29 mouse cellular contexts compared by ENCODE assay signal in genomic region chr12:3305238-3305637, GRCm38 (mm10). TPM values are rescaled to one million over a fixed set of nuclear protein-coding genes. Genes with fewer than 3 reads are reported as not detected.
A peak's percentile ranks its signal among the peaks of the same experiment; 100 is the strongest.
DNase-seq lines count a peak whose midpoint lies in the region; ATAC-seq and TF ChIP-seq lines count a peak whose summit lies in the region.
"Had no signal": no experiment of that assay in that cellular context is flagged by ENCODE, and none has a peak within 500 bp of the region (broad histone marks: within the 10 kb centered on the region; RNA-seq: fewer than 3 reads in every experiment).

No protein-coding gene starts in this region.

- TF ChIP-seq CTCF in left cerebral cortex, adult 2 months (IDR thresholded peaks at IDR 0.05): peak; percentile 39
- peak; percentile 21 for TF ChIP-seq CTCF in midbrain, postnatal 0 days (IDR thresholded peaks at IDR 0.05)
- TF ChIP-seq CTCF in MEL (IDR thresholded peaks at IDR 0.05 in 2 of 3, conservative IDR thresholded peaks at IDR 0.05 in 1 of 3; ENCODE audit: control insufficient read depth in 1 of 3, insufficient read depth in 1 of 3, low read depth in 2 of 3, low read length in 3 of 3, poor library complexity in 1 of 3, severe bottlenecking in 1 of 3): peak in 1 of 3 experiments; percentile 42; a peak in 2 of 6 replicates

- H3K27ac ChIP-seq in left cerebral cortex, adult 2 months: no peak overlapping the region
- no peak overlapping the region for H3K27ac ChIP-seq in midbrain, postnatal 0 days (ENCODE audit: low read depth, low read length)
- no peak overlapping the region for H3K27ac ChIP-seq in midbrain, embryonic 16.5 days (ENCODE audit: low read length)
- no peak overlapping the region for H3K27ac ChIP-seq in MEL (ENCODE audit: control insufficient read depth, low read depth, low read length)
- no peak overlapping the region for H3K27ac ChIP-seq in forebrain, embryonic 11.5 days (ENCODE audit: low read depth, low read length)
- H3K27ac ChIP-seq: embryonic facial prominence, embryonic 12.5 days; forebrain, embryonic 15.5 days; heart, embryonic 13.5 days; hindbrain, embryonic 10.5 days; hindbrain, embryonic 15.5 days; kidney, postnatal 0 days; limb, embryonic 12.5 days; lung, embryonic 15.5 days; midbrain, embryonic 12.5 days had no signal

- ATAC-seq in midbrain, postnatal 0 days (ENCODE audit: low FRiP score): no peak
- ATAC-seq in midbrain, embryonic 16.5 days: no peak
- no peak for ATAC-seq in forebrain, embryonic 11.5 days (replicated peaks; ENCODE audit: low FRiP score)
- ATAC-seq: activated CD4-positive, CD25-positive, alpha-beta regulatory T cell, adult 4 months; forebrain, embryonic 15.5 days had no signal

- H3K4me1 ChIP-seq in midbrain, postnatal 0 days (ENCODE audit: insufficient read depth, low read length): peaks cover 3% of the 10 kb centered on the region; the same call in 1 of the 2 replicates
- H3K4me1 ChIP-seq in midbrain, embryonic 16.5 days (ENCODE audit: control insufficient read depth, insufficient read depth, low read length): peaks cover 16% of the 10 kb centered on the region
- H3K4me1 ChIP-seq in MEL (ENCODE audit: control insufficient read depth in 1 of 2, insufficient read depth in 2 of 2, low read length in 2 of 2): peaks cover 5 to 10% of the 10 kb centered on the region in 2 experiments; a peak in 3 of 4 replicates
- peaks cover 3% of the 10 kb centered on the region; the same call in 1 of the 2 replicates for H3K4me1 ChIP-seq in forebrain, embryonic 11.5 days (replicated peaks; ENCODE audit: control insufficient read depth, insufficient read depth, low read length)

- no peaks in the 10 kb centered on the region for H3K9me3 ChIP-seq in midbrain, postnatal 0 days (ENCODE audit: low read length)
- H3K9me3 ChIP-seq in midbrain, embryonic 16.5 days (replicated peaks; ENCODE audit: control insufficient read depth, low read length, poor library complexity, severe bottlenecking): 0 out of 2 replicates have a peak, but pooled peaks cover 2% of the 10 kb centered on the region
- H3K9me3 ChIP-seq in MEL (replicated peaks; ENCODE audit: insufficient read depth, low read length): no peaks in the 10 kb centered on the region
- H3K9me3 ChIP-seq in forebrain, embryonic 11.5 days (ENCODE audit: control insufficient read depth, low read length): peaks cover 11% of the 10 kb centered on the region; the same call in 1 of the 2 replicates
- H3K9me3 ChIP-seq: embryonic facial prominence, embryonic 12.5 days; heart, embryonic 13.5 days; hindbrain, embryonic 15.5 days; limb, embryonic 12.5 days; liver, embryonic 15.5 days; lung, embryonic 15.5 days; megakaryocyte, embryonic 14.5 days had no signal

- H3K9ac ChIP-seq in midbrain, postnatal 0 days (replicated peaks; ENCODE audit: low read length, poor library complexity, severe bottlenecking): no peak overlapping the region
- H3K9ac ChIP-seq in midbrain, embryonic 16.5 days (ENCODE audit: low read depth, low read length): no peak overlapping the region
- no peak overlapping the region for H3K9ac ChIP-seq in MEL (ENCODE audit: control insufficient read depth, low read depth, low read length, poor library complexity, severe bottlenecking)
- H3K9ac ChIP-seq in forebrain, embryonic 11.5 days (ENCODE audit: low read length): no peak overlapping the region
- H3K9ac ChIP-seq: embryonic facial prominence, embryonic 12.5 days; forebrain, embryonic 15.5 days; heart, embryonic 13.5 days; hindbrain, embryonic 15.5 days; limb, embryonic 12.5 days; liver, embryonic 15.5 days; lung, embryonic 15.5 days; midbrain, embryonic 12.5 days had no signal

- intact Hi-C loops in left cerebral cortex, adult 2 months (cut with DNase I): no loop called here
- intact Hi-C loops in left cerebral cortex, postnatal 10 days (cut with DNase I): loop anchor here (5.0 kb wide), 1 partner anchor 68 kb away; no protein-coding TSS in a partner anchor

- H3K27me3 ChIP-seq in midbrain, postnatal 0 days (ENCODE audit: insufficient read depth, low read length): no peaks in the 10 kb centered on the region
- H3K27me3 ChIP-seq in midbrain, embryonic 16.5 days (ENCODE audit: control insufficient read depth, insufficient read depth, low read depth, low read length): no peaks in the 10 kb centered on the region
- H3K27me3 ChIP-seq in MEL (ENCODE audit: control insufficient read depth in 1 of 2, insufficient read depth in 2 of 2, low read length in 2 of 2): no peaks in the 10 kb centered on the region
- H3K27me3 ChIP-seq in forebrain, embryonic 11.5 days (ENCODE audit: control insufficient read depth, insufficient read depth, low read length): no peaks in the 10 kb centered on the region
- H3K27me3 ChIP-seq: embryonic facial prominence, embryonic 12.5 days; forebrain, embryonic 15.5 days; heart, embryonic 13.5 days; hindbrain, embryonic 15.5 days; limb, embryonic 12.5 days; liver, embryonic 15.5 days; lung, embryonic 15.5 days; megakaryocyte, embryonic 14.5 days; midbrain, embryonic 12.5 days had no signal

- WGBS in midbrain, postnatal 0 days: 89% methylated on average over 2 of the region's 2 CpGs
- 100% methylated on average over 2 of the region's 2 CpGs for WGBS in midbrain, embryonic 16.5 days
- 95% methylated on average over 2 of the region's 2 CpGs for WGBS in forebrain, embryonic 11.5 days

- H3K36me3 ChIP-seq in midbrain, postnatal 0 days (ENCODE audit: insufficient read depth, low read length): no peaks in the 10 kb centered on the region
- no peaks in the 10 kb centered on the region for H3K36me3 ChIP-seq in midbrain, embryonic 16.5 days (ENCODE audit: control insufficient read depth, insufficient read depth, low read length)
- H3K36me3 ChIP-seq in MEL (ENCODE audit: control insufficient read depth in 1 of 2, insufficient read depth in 2 of 2, low read length in 2 of 2): peaks cover 8 to 11% of the 10 kb centered on the region in 2 experiments
- peaks cover 4% of the 10 kb centered on the region; the same call in 1 of the 2 replicates for H3K36me3 ChIP-seq in forebrain, embryonic 11.5 days (ENCODE audit: control insufficient read depth, insufficient read depth, low read length)
- H3K36me3 ChIP-seq: embryonic facial prominence, embryonic 12.5 days; heart, embryonic 13.5 days; hindbrain, embryonic 15.5 days; lung, embryonic 15.5 days had no signal

- H3K4me2 ChIP-seq in midbrain, postnatal 0 days (ENCODE audit: low read depth, low read length, poor library complexity, severe bottlenecking): no peak overlapping the region
- no peak overlapping the region for H3K4me2 ChIP-seq in midbrain, embryonic 16.5 days (ENCODE audit: low read length)
- no peak overlapping the region for H3K4me2 ChIP-seq in forebrain, embryonic 11.5 days (ENCODE audit: low read depth, low read length, severe bottlenecking)
- H3K4me2 ChIP-seq: embryonic facial prominence, embryonic 12.5 days; forebrain, embryonic 15.5 days; limb, embryonic 12.5 days; lung, embryonic 15.5 days; midbrain, embryonic 12.5 days had no signal

- H3K79me2 ChIP-seq in MEL (ENCODE audit: control insufficient read depth, insufficient read depth, low read length, poor library complexity): peaks cover 76% of the 10 kb centered on the region

- DNase-seq in left cerebral cortex, adult 2 months (ENCODE audit: extremely low spot score in 1 of 2, low spot score in 2 of 2): no peak
- DNase-seq in left cerebral cortex, postnatal 10 days (ENCODE audit: extremely low spot score in 1 of 2, low spot score in 2 of 2): no peak
- DNase-seq in midbrain, postnatal 0 days (ENCODE audit: low spot score): no peak
- DNase-seq in MEL (ENCODE audit: low read depth, low spot score): no peak
- no peak for DNase-seq in forebrain, embryonic 11.5 days (ENCODE audit: low spot score)
- DNase-seq in right cerebral cortex, adult 18-20 months: no peak
- DNase-seq: adrenal gland, adult 8-10 months; cerebellum, adult 8-10 months; cerebellum, postnatal 25 days; gastrocnemius, postnatal 36 days; heart, postnatal 10 days; kidney, adult 8-10 months; kidney, postnatal 4 days; lung, postnatal 4 days; right cerebral cortex, postnatal 14 days; thymus, postnatal 4 days had no signal

- TF ChIP-seq EP300 in MEL (IDR thresholded peaks at IDR 0.05; ENCODE audit: low read depth in 1 of 2, low read length in 2 of 2): no peak

- H3K4me3 ChIP-seq in left cerebral cortex, adult 2 months: no peak overlapping the region
- no peak overlapping the region for H3K4me3 ChIP-seq in midbrain, postnatal 0 days (ENCODE audit: low read depth, low read length)
- no peak overlapping the region for H3K4me3 ChIP-seq in midbrain, embryonic 16.5 days (ENCODE audit: low read depth, low read length)
- H3K4me3 ChIP-seq in MEL (ENCODE audit: control insufficient read depth in 1 of 2, insufficient read depth in 1 of 2, low read depth in 2 of 2, low read length in 2 of 2): no peak overlapping the region
- no peak overlapping the region for H3K4me3 ChIP-seq in forebrain, embryonic 11.5 days (ENCODE audit: low read depth, low read length)
- H3K4me3 ChIP-seq: embryonic facial prominence, embryonic 12.5 days; forebrain, embryonic 15.5 days; heart, embryonic 13.5 days; hindbrain, embryonic 10.5 days; hindbrain, embryonic 15.5 days; limb, embryonic 12.5 days; liver, embryonic 15.5 days; lung, embryonic 15.5 days; megakaryocyte, embryonic 14.5 days; midbrain, embryonic 12.5 days had no signal

- TF ChIP-seq RAD21 in MEL (IDR thresholded peaks at IDR 0.05; ENCODE audit: low read depth, low read length): peak; percentile 46

- no peak for TF ChIP-seq POLR2A in MEL (IDR thresholded peaks at IDR 0.05; ENCODE audit: control insufficient read depth in 1 of 2, insufficient read depth in 1 of 2, low read depth in 1 of 2, low read length in 2 of 2, poor library complexity in 1 of 2)

RNA-seq across cellular contexts. Expression of gene Rab10, which starts 4.5 kb away (rescaled TPM):
- total RNA-seq in left cerebral cortex, adult 2 months (2021): 100 to 1,000 TPM; 132 to 134 TPM
- total RNA-seq in left cerebral cortex, postnatal 10 days (2021): 100 to 1,000 TPM; 217 to 226 TPM
- 243 and 253 TPM in 2 replicates for total RNA-seq in midbrain, postnatal 0 days (2014; rRNA removed)
- polyA plus RNA-seq in midbrain, postnatal 0 days (2015; fragmentation: Nextera tagmentation; extraction: Ambion mirVana): 142 and 151 TPM in 2 replicates
- polyA plus RNA-seq in midbrain, embryonic 16.5 days (2015; fragmentation: Nextera tagmentation; extraction: Ambion mirVana): 151 TPM in 2 replicates
- 62.5 and 67.7 TPM in 2 replicates for total RNA-seq in MEL (2012; rRNA removed)
- 10 to 100 TPM; 41.3 to 71.8 TPM for polyA plus RNA-seq in MEL (2012; ENCODE audit: insufficient read depth in 1 of 2, insufficient read length in 2 of 2, low read depth in 1 of 2, low replicate concordance in 2 of 2, missing spikeins in 1 of 2)
- polyA plus RNA-seq in forebrain, embryonic 11.5 days (2014; fragmentation: Nextera tagmentation; extraction: Ambion mirVana): 111 and 118 TPM in 2 replicates

RNA-seq across cellular contexts. Expression of gene Kif3c, which starts 59.7 kb away (rescaled TPM):
- total RNA-seq in left cerebral cortex, adult 2 months (2021): 100 to 1,000 TPM; 188 TPM
- 100 to 1,000 TPM; 211 to 214 TPM for total RNA-seq in left cerebral cortex, postnatal 10 days (2021)
- total RNA-seq in midbrain, postnatal 0 days (2014; rRNA removed): 172 and 176 TPM in 2 replicates
- polyA plus RNA-seq in midbrain, postnatal 0 days (2015; fragmentation: Nextera tagmentation; extraction: Ambion mirVana): 70.0 and 70.7 TPM in 2 replicates
- 94.5 and 96.7 TPM in 2 replicates for polyA plus RNA-seq in midbrain, embryonic 16.5 days (2015; fragmentation: Nextera tagmentation; extraction: Ambion mirVana)
- total RNA-seq in MEL (2012; rRNA removed): 2.5 and 3.4 TPM in 2 replicates
- 1 to 10 TPM in 1 of 2 experiments, not detected in 1; 5.6 TPM for polyA plus RNA-seq in MEL (2012; ENCODE audit: insufficient read depth in 1 of 2, insufficient read length in 2 of 2, low read depth in 1 of 2, low replicate concordance in 2 of 2, missing spikeins in 1 of 2)
- 31.2 and 32.3 TPM in 2 replicates for polyA plus RNA-seq in forebrain, embryonic 11.5 days (2014; fragmentation: Nextera tagmentation; extraction: Ambion mirVana)

Comparison
In these comparisons a context has a peak if more than half of its experiments do, and no peak if none do; other contexts are left out.
1. RNA of gene Kif3c, which starts 59.7 kb away (total RNA-seq): 211 to 214 TPM in left cerebral cortex, postnatal 10 days, 188 TPM in left cerebral cortex, adult 2 months and 172 to 176 TPM in midbrain, postnatal 0 days; 2.5 to 3.4 TPM in MEL; every median in the first group is over 10 times any median in the second.